Mouse (Mus musculus) pancreas, adult 10 weeks (tissue): ENCODE results near the gene Plekha8. TPM values are rescaled to one million over a fixed set of nuclear protein-coding genes. Genes with fewer than 3 reads are reported as not detected.

Source experiments
- polyA plus RNA-seq: library from polyadenylated mRNA; stranded (reverse); fragments of 350-450 nt; fragmentation: Illumina TruSeq; extraction: RNeasy Lipid Tissue Mini Kit (QIAGEN cat#74804); gene quantifications from one replicate; pipeline ENCODE4 v1.2.3, GENCODE M21; 2015; ENCODE audit warnings: low read depth, low replicate concordance; ENCODE audit not compliant: insufficient read depth

Plekha8 gene
- polyA plus RNA-seq, result 2.0 TPM

GRCm38 (mm10) chr6:54594469-54595329, at the start of gene Plekha8:
Gene Plekha8 (plus strand): TSS chr6:54595111.

GRCm38 (mm10) chr6:54565665-54566545, 29.0 kb upstream of the Plekha8 start, which contains the start of gene Scrn1:
Gene Scrn1 (minus strand): TSS chr6:54566489.

DNA sequence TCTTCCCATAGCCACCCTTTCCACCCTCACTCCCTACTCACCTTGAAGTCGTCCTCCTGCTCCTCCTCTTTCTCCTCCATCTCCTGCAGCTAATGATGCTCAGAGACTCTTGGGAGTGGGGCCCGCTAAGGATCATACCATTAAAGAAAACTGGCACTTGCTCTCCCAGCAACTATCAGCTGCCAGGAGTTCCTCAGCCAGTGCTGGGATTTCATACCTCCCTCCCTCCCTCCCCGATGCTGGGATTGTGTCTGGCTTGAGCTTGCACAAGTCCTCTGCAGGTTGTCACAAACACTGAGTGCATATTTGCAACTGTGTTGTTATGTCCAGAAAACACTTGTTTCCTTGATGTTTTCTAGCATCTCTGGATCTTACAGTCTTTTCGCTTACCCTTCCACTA, 2.3 kb downstream of the Plekha8 start, which contains the start of gene Fkbp14:
TSS of gene Fkbp14 (minus strand) at position 101 of the 400 bp plus-strand sequence.

DNA sequence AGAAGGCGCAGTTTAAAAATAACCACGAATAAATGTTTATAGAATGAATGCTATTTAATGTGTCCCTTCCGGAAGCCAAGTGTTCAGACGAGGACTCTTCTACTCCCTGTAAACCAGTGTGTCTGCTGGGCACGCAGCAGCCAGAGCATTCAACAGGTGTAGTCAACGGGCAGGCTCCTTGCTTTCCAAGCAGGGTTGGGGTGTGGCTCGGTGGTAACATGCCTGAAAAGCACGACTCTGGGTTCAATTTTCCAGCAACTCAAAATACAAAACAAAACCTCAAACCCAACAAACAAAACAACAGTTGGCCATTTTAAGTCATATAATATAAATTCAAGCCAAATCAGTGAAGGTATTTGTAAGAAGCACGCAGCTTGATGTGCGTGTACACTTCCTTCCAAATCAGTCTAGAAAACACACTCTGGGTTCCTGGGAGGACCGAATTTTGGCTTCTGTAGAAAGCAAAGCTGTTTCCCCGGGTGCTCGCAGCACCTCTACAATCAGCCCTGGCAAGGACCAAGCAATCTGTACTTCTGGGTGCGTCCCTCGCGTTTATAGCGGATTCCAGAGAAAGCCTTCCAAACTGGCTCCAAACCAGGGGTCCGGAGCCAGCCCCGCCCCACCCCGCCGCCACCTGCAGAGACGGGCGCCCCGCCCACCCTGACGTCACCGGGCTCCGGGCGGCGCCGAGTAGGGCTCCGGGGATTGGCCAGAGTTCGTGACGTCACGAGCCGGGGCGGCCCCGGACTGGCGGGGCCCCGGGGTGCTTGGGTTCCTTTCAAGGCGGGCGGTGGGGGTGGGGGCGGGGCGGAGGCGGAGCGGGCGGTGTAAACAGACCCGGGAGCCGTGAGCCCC, 86.2 kb downstream of the Plekha8 start, which contains the start of gene Mturn:
TSS of gene Mturn (plus strand) at position 734 of the 855 bp plus-strand sequence.

Other genes starting within 250 kb of the Plekha8 start
- 1.7 TPM for gene Wipf3, start 165.5 kb upstream of the Plekha8 start, polyA plus RNA-seq
- 2.5 TPM for gene Scrn1, start 28.6 kb upstream of the Plekha8 start, polyA plus RNA-seq
- gene Fkbp14, start 2.2 kb downstream of the Plekha8 start, polyA plus RNA-seq, result 4.2 TPM
- 6.9 TPM for gene Mturn, start 86.5 kb downstream of the Plekha8 start, polyA plus RNA-seq
- gene Znrf2, start 221.8 kb downstream of the Plekha8 start, polyA plus RNA-seq, result 3.4 TPM